Mouse (Mus musculus): Measurements from ENCODE around the gene Olfr134. TPM values are rescaled to one million over a fixed set of nuclear protein-coding genes. Genes with fewer than 3 reads are reported as not detected.
"Not testable (repeated sequence)": the region's sequence is repeated elsewhere in the genome, so short reads cannot be mapped to it uniquely, and the experiment has no call there.

The Olfr134 gene
- polyA plus RNA-seq (2012; rRNA removed), result not detected in 2 replicates

DNA sequence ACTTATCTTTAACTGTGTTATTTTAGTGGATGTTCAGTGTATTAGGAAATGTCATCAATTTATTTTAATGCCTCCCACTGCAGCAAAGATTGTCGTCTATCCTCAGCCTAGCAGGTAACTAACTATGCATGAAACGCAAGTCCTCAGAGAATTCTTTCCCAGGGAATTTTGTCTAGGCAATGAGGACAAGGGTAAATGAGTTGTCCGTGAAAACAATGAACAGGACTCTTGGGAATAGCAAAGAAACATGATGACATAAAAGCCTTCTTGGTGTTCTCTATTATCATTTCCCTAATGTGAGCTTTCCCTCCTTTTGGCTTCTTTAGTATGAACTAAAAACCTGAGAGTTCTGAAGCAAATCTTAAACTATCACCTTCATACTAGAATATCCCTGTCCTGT, at the start of gene Olfr134:
Gene Olfr134 (plus strand): TSS at position 301 of the 400 bp plus-strand sequence.
- no peak within 1 kb of the TSS for H3K27ac ChIP-seq (ENCODE audit: insufficient read depth, low read depth, low read length)
- no peak for DNase-seq
- H3K36me3 ChIP-seq (ENCODE audit: control insufficient read depth, insufficient read depth, low read length), result no peaks in the 10 kb centered on the region
- 61% methylated on average over 3 of the region's 3 CpGs for WGBS
- no peaks in the 10 kb centered on the region for H3K4me1 ChIP-seq (ENCODE audit: control insufficient read depth, insufficient read depth, low read length)
- no peaks in the 10 kb centered on the region for H3K27me3 ChIP-seq (replicated peaks; ENCODE audit: control insufficient read depth, insufficient read depth, low read length)
- H3K4me3 ChIP-seq (ENCODE audit: insufficient read depth, low read depth, low read length), result no peak within 1 kb of the TSS
- TF ChIP-seq POLR2A (IDR thresholded peaks at IDR 0.05; ENCODE audit: low read depth, low read length) (no peak), CTCF (conservative IDR thresholded peaks at IDR 0.05; ENCODE audit: insufficient read depth, insufficient read length, low read depth, low read length) (no peak)

DNA sequence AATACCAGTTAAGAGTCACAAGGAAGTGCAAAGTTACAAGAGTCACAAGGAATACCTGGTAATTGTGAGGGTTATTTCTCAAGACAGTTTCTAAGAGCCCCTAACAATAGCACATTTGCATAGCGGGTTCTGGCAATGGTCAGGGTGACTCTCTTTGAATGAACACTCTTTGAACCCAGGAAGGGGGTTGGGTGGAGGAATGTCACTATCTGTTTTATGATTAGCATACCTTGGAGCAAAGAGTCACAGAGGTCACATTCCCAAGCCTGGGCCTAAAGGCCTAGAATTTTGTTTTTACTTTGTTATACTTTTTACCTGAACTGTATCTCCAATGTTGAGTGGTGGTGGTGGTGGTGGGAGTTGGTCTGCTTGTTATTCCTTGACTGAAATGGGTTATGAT, 47.0 kb upstream of the Olfr134 start:
- H3K27ac ChIP-seq (ENCODE audit: insufficient read depth, low read depth, low read length); H3K4me3 ChIP-seq (ENCODE audit: insufficient read depth, low read depth, low read length); H3K4me1 ChIP-seq (ENCODE audit: control insufficient read depth, insufficient read depth, low read length); H3K36me3 ChIP-seq (ENCODE audit: control insufficient read depth, insufficient read depth, low read length); H3K27me3 ChIP-seq (replicated peaks; ENCODE audit: control insufficient read depth, insufficient read depth, low read length); DNase-seq: not testable (repeated sequence)
- 77% methylated on average over 1 of the region's 1 CpGs for WGBS

DNA sequence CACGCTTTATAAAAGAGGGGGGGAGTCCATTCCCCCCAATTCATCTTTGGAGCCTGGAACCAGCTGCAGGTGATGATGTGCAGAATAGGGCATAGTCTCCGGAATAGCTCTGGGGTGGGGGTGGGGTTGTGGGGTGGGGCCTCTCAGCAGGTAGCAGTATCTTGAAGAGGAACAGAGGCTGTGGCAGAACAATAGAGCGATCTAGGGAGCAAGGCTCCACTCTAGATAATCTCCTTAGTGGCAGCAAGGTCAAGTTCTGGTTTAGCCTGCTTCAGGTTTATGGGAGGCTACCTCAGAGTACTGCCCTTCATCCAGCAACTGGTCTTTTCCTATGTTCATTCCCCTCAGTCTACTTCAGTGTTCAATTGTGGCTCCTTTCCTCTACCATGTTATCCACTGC, 45.8 kb upstream of the Olfr134 start:
- 71% methylated on average over 3 of the region's 3 CpGs for WGBS
- DNase-seq; H3K27ac ChIP-seq (ENCODE audit: insufficient read depth, low read depth, low read length); H3K27me3 ChIP-seq (replicated peaks; ENCODE audit: control insufficient read depth, insufficient read depth, low read length); H3K4me3 ChIP-seq (ENCODE audit: insufficient read depth, low read depth, low read length); H3K4me1 ChIP-seq (ENCODE audit: control insufficient read depth, insufficient read depth, low read length); H3K36me3 ChIP-seq (ENCODE audit: control insufficient read depth, insufficient read depth, low read length): not testable (repeated sequence)

- no peak for DNase-seq
- no peaks in the 10 kb centered on the region for H3K36me3 ChIP-seq (ENCODE audit: control insufficient read depth, insufficient read depth, low read length)
- 66% methylated on average over 1 of the region's 1 CpGs for WGBS
These were observed 36.8 kb upstream of the Olfr134 start, which contains the start of gene Olfr132 for GRCm38 (mm10) chr17:38134426-38134825. Olfr132 (minus strand) TSS chr17:38134526.

DNA sequence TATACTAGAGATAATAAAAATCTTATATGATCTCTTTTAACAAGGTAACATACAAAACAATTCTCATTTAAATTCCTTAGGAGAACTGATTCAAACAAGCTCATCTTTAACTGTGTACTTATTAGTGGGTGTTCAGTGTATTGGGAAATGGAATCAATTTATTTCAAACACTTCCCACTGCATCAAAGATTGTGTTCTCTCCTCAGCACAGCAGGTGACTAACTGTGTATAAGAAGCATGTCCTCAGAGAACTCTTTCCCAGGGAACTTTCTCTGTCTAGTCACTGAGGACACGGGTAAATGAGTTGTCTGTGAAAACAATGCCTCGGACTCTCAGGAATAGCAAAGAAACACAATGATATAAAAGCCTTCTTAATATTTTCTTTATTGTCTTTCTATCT, 26.2 kb upstream of the Olfr134 start, which contains the start of gene Olfr133:
Gene Olfr133 (plus strand): TSS at position 301 of the 400 bp plus-strand sequence.
- TF ChIP-seq CTCF (conservative IDR thresholded peaks at IDR 0.05; ENCODE audit: insufficient read depth, insufficient read length, low read depth, low read length) (no peak), POLR2A (IDR thresholded peaks at IDR 0.05; ENCODE audit: low read depth, low read length) (no peak)
- Histone ChIP-seq H3K4me1 (ENCODE audit: control insufficient read depth, insufficient read depth, low read length) (no peaks in the 10 kb centered on the region), H3K27ac (ENCODE audit: insufficient read depth, low read depth, low read length) (no peak within 1 kb of the TSS), H3K27me3 (replicated peaks; ENCODE audit: control insufficient read depth, insufficient read depth, low read length) (no peaks in the 10 kb centered on the region), H3K4me3 (ENCODE audit: insufficient read depth, low read depth, low read length) (no peak within 1 kb of the TSS), H3K36me3 (ENCODE audit: control insufficient read depth, insufficient read depth, low read length) (no peaks in the 10 kb centered on the region)
- WGBS, result 63% methylated on average over 2 of the region's 2 CpGs
- DNase-seq, result no peak

More at GRCm38 (mm10) chr17:38134426-38134825, 36.8 kb upstream of the Olfr134 start, which contains the start of gene Olfr132:
- no peak for TF ChIP-seq CTCF (conservative IDR thresholded peaks at IDR 0.05; ENCODE audit: insufficient read depth, insufficient read length, low read depth, low read length)
- TF ChIP-seq POLR2A (IDR thresholded peaks at IDR 0.05; ENCODE audit: low read depth, low read length), result no peak
- Histone ChIP-seq H3K4me3 (ENCODE audit: insufficient read depth, low read depth, low read length) (no peak within 1 kb of the TSS), H3K4me1 (ENCODE audit: control insufficient read depth, insufficient read depth, low read length) (no peaks in the 10 kb centered on the region), H3K27ac (ENCODE audit: insufficient read depth, low read depth, low read length) (no peak within 1 kb of the TSS), H3K27me3 (replicated peaks; ENCODE audit: control insufficient read depth, insufficient read depth, low read length) (no peaks in the 10 kb centered on the region)

DNA sequence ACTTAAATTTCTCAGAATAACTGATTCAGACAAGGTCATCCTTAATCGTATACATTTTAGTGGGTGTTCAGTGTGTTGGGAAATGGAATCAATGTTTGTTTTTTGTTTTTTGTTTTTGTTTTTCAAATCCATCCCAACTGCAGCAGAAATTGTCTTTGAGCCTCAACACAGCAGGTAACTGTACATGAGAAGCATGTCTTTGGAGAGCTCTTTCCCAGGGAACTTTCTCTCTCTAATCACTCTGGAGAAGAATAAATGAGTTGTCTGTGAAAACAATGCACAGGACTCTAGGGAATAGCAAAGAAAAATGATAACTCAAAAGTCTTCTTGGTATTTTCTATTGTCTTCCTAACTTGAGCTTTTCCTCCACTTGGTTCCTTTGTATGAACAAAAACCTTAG, 32.8 kb downstream of the Olfr134 start, which contains the start of gene Olfr135:
Gene Olfr135 (plus strand): TSS at position 301 of the 400 bp plus-strand sequence.
- Histone ChIP-seq H3K4me1 (ENCODE audit: control insufficient read depth, insufficient read depth, low read length) (no peaks in the 10 kb centered on the region), H3K4me3 (ENCODE audit: insufficient read depth, low read depth, low read length) (no peak within 1 kb of the TSS), H3K36me3 (ENCODE audit: control insufficient read depth, insufficient read depth, low read length) (no peaks in the 10 kb centered on the region), H3K27me3 (replicated peaks; ENCODE audit: control insufficient read depth, insufficient read depth, low read length) (no peaks in the 10 kb centered on the region), H3K27ac (ENCODE audit: insufficient read depth, low read depth, low read length) (no peak within 1 kb of the TSS)
- 96% methylated on average over 1 of the region's 1 CpGs for WGBS
- no peak for TF ChIP-seq CTCF (conservative IDR thresholded peaks at IDR 0.05; ENCODE audit: insufficient read depth, insufficient read length, low read depth, low read length)
- TF ChIP-seq POLR2A (IDR thresholded peaks at IDR 0.05; ENCODE audit: low read depth, low read length), result no peak
- DNase-seq, result no peak

Other genes starting within 250 kb of the Olfr134 start
- gene Olfr761, start 218.3 kb upstream of the Olfr134 start, polyA plus RNA-seq (2012; rRNA removed), result not detected in 2 replicates
- gene Olfr129, start 111.3 kb upstream of the Olfr134 start, polyA plus RNA-seq (2012; rRNA removed), result not detected in 2 replicates
- gene Olfr130, start 107.5 kb upstream of the Olfr134 start, polyA plus RNA-seq (2012; rRNA removed), result not detected in 2 replicates
- gene Olfr131, start 82.7 kb upstream of the Olfr134 start, polyA plus RNA-seq (2012; rRNA removed), result not detected in 2 replicates
- gene Olfr132, start 36.9 kb upstream of the Olfr134 start, polyA plus RNA-seq (2012; rRNA removed), result not detected in 2 replicates
- not detected in 2 replicates for gene Olfr133, start 26.1 kb upstream of the Olfr134 start, polyA plus RNA-seq (2012; rRNA removed)
- not detected in 2 replicates for gene Olfr135, start 32.9 kb downstream of the Olfr134 start, polyA plus RNA-seq (2012; rRNA removed)
- gene Olfr138, start 89.6 kb downstream of the Olfr134 start, polyA plus RNA-seq (2012; rRNA removed), result not detected in 2 replicates
- gene Olfr137, start 136.2 kb downstream of the Olfr134 start, polyA plus RNA-seq (2012; rRNA removed), result not detected in 2 replicates
- gene Olfr136, start 158.4 kb downstream of the Olfr134 start, polyA plus RNA-seq (2012; rRNA removed), result not detected in 2 replicates
- not detected in 2 replicates for gene Esp36, start 248.8 kb downstream of the Olfr134 start, polyA plus RNA-seq (2012; rRNA removed)